Mouse (Mus musculus): ENCODE data around the gene Ubn2.

DNA sequence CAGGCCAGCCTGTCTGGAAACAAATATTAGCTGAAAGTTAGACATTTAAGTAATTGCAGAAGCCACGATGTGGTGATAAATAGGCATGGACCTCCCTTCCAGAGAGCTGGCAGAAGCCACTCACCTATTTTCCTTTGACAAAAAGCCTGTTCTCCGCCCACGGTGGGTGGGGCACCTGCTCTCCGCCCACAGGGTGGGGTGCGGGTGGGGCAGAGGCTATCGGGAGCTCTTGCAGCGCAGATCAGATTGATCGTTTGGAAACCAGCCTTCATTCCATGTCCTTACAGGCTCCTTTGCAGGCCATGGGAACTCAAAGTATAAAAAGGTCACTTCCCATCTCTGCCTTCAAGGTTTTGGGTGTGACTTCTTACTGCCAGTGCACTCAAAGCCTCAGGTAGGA lies 90.1 kb downstream of the Ubn2 start:
- TF ChIP-seq CTCF (IDR thresholded peaks at IDR 0.05; ENCODE audit: control insufficient read depth, insufficient read depth, insufficient replicate concordance, low read depth, low read length) = no peak
- TF ChIP-seq POLR2A (IDR thresholded peaks at IDR 0.05; ENCODE audit: control insufficient read depth, low read depth, low read length) = no peak
